8 mouse cellular contexts compared by ENCODE assay signal in genomic region chr10:122046511-122046903, GRCm38 (mm10). TPM values are rescaled to one million over a fixed set of nuclear protein-coding genes. Genes with fewer than 3 reads are reported as not detected.
DNase-seq lines count a peak whose midpoint lies in the region; ATAC-seq and TF ChIP-seq lines count a peak whose summit lies in the region.

No protein-coding gene starts in this region.

- 3% methylated on average over 13 of the region's 13 CpGs for WGBS in kidney, adult 2 months
- WGBS in embryonic facial prominence, embryonic 10.5 days: 3% methylated on average over 13 of the region's 13 CpGs
- WGBS in hindbrain, embryonic 15.5 days: under 1% methylated on average over 13 of the region's 13 CpGs
- under 1% methylated on average over 13 of the region's 13 CpGs for WGBS in midbrain, embryonic 15.5 days

- ATAC-seq in hindbrain, embryonic 15.5 days (ENCODE audit: low FRiP score, low read depth): no peak
- ATAC-seq in midbrain, embryonic 15.5 days (replicated peaks): no peak
- ATAC-seq in cerebellum, adult (ENCODE audit: insufficient number of reproducible peaks, low FRiP score, low TSS enrichment): no peak

- no peak for TF ChIP-seq POLR2A in kidney, adult 2 months (IDR thresholded peaks at IDR 0.05; ENCODE audit: low read depth, low read length)

- H3K4me2 ChIP-seq in hindbrain, embryonic 15.5 days: peak overlapping the region; percentile 60
- H3K4me2 ChIP-seq in midbrain, embryonic 15.5 days: peak overlapping the region; percentile 68

- peak overlapping the region; percentile 97 for H3K9ac ChIP-seq in hindbrain, embryonic 15.5 days
- peak overlapping the region; percentile 94 for H3K9ac ChIP-seq in midbrain, embryonic 15.5 days

- H3K4me1 ChIP-seq in kidney, adult 2 months (ENCODE audit: control insufficient read depth, insufficient read depth, low read length): no peaks in the 10 kb centered on the region
- peaks cover 31% of the 10 kb centered on the region for H3K4me1 ChIP-seq in embryonic facial prominence, embryonic 10.5 days
- peaks cover 29% of the 10 kb centered on the region for H3K4me1 ChIP-seq in hindbrain, embryonic 15.5 days (replicated peaks)
- H3K4me1 ChIP-seq in midbrain, embryonic 15.5 days: peaks cover 21% of the 10 kb centered on the region

- no peaks in the 10 kb centered on the region for H3K9me3 ChIP-seq in embryonic facial prominence, embryonic 10.5 days
- no peaks in the 10 kb centered on the region for H3K9me3 ChIP-seq in hindbrain, embryonic 15.5 days
- no peaks in the 10 kb centered on the region for H3K9me3 ChIP-seq in midbrain, embryonic 15.5 days

- H3K27me3 ChIP-seq in kidney, adult 2 months (replicated peaks; ENCODE audit: control insufficient read depth, insufficient read depth, low read length): no peaks in the 10 kb centered on the region
- H3K27me3 ChIP-seq in embryonic facial prominence, embryonic 10.5 days (replicated peaks; ENCODE audit: low read depth, poor library complexity, severe bottlenecking): no peaks in the 10 kb centered on the region
- no peaks in the 10 kb centered on the region for H3K27me3 ChIP-seq in hindbrain, embryonic 15.5 days
- H3K27me3 ChIP-seq in midbrain, embryonic 15.5 days (replicated peaks): no peaks in the 10 kb centered on the region

- TF ChIP-seq CTCF in kidney, adult 2 months (conservative IDR thresholded peaks at IDR 0.05; ENCODE audit: insufficient read depth, insufficient read length, low read depth, low read length): no peak

- H3K4me3 ChIP-seq in kidney, adult 2 months (ENCODE audit: insufficient read depth, low read depth, low read length): peak overlapping the region; percentile 68
- H3K4me3 ChIP-seq in embryonic facial prominence, embryonic 10.5 days: peak overlapping the region; percentile 84
- peak overlapping the region; percentile 66 for H3K4me3 ChIP-seq in hindbrain, embryonic 15.5 days
- H3K4me3 ChIP-seq in midbrain, embryonic 15.5 days: peak overlapping the region; percentile 75

- peak; percentile 8 for DNase-seq in kidney, adult 2 months
- no peak for DNase-seq in kidney, postnatal 25 days
- no peak for DNase-seq in embryonic facial prominence, embryonic 10.5 days (ENCODE audit: low spot score)
- DNase-seq in urinary bladder, adult 18-20 months (ENCODE audit: low spot score in 2 of 2): no peak
- DNase-seq in B cell, adult 2 months: no peak

- no peaks in the 10 kb centered on the region for H3K36me3 ChIP-seq in kidney, adult 2 months (ENCODE audit: control insufficient read depth, insufficient read depth, low read length)
- H3K36me3 ChIP-seq in embryonic facial prominence, embryonic 10.5 days (replicated peaks): peaks cover 12% of the 10 kb centered on the region
- H3K36me3 ChIP-seq in hindbrain, embryonic 15.5 days: no peaks in the 10 kb centered on the region
- H3K36me3 ChIP-seq in midbrain, embryonic 15.5 days (replicated peaks): no peaks in the 10 kb centered on the region

- H3K27ac ChIP-seq in kidney, adult 2 months (ENCODE audit: insufficient read depth, low read depth, low read length): no peak overlapping the region
- peak overlapping the region; percentile 94 for H3K27ac ChIP-seq in embryonic facial prominence, embryonic 10.5 days (replicated peaks)
- peak overlapping the region; percentile 95 for H3K27ac ChIP-seq in hindbrain, embryonic 15.5 days (replicated peaks)
- H3K27ac ChIP-seq in midbrain, embryonic 15.5 days: peak overlapping the region; percentile 96

RNA-seq across cellular contexts. Expression of gene Srgap1, which starts 0.6 kb away (rescaled TPM):
- 3.3 and 3.4 TPM in 2 replicates for polyA plus RNA-seq in kidney, adult 2 months (2012; rRNA removed)
- 7.4 and 9.4 TPM in 2 replicates for polyA plus RNA-seq in embryonic facial prominence, embryonic 10.5 days (2016; fragmentation: Nextera tagmentation; extraction: Ambion mirVana)
- polyA plus RNA-seq in hindbrain, embryonic 15.5 days (2015; fragmentation: Nextera tagmentation; extraction: Ambion mirVana): 36.4 and 38.2 TPM in 2 replicates
- polyA plus RNA-seq in midbrain, embryonic 15.5 days (2015; fragmentation: Nextera tagmentation; extraction: Ambion mirVana): 41.1 and 41.8 TPM in 2 replicates

RNA-seq across cellular contexts. Expression of gene Rxylt1, which starts 50.7 kb away (rescaled TPM):
- 4.3 and 6.5 TPM in 2 replicates for polyA plus RNA-seq in kidney, adult 2 months (2012; rRNA removed)
- polyA plus RNA-seq in embryonic facial prominence, embryonic 10.5 days (2016; fragmentation: Nextera tagmentation; extraction: Ambion mirVana): 37.7 and 40.0 TPM in 2 replicates
- polyA plus RNA-seq in hindbrain, embryonic 15.5 days (2015; fragmentation: Nextera tagmentation; extraction: Ambion mirVana): 39.5 and 42.3 TPM in 2 replicates
- 38.0 and 38.4 TPM in 2 replicates for polyA plus RNA-seq in midbrain, embryonic 15.5 days (2015; fragmentation: Nextera tagmentation; extraction: Ambion mirVana)
